In the genomic region with DNA sequence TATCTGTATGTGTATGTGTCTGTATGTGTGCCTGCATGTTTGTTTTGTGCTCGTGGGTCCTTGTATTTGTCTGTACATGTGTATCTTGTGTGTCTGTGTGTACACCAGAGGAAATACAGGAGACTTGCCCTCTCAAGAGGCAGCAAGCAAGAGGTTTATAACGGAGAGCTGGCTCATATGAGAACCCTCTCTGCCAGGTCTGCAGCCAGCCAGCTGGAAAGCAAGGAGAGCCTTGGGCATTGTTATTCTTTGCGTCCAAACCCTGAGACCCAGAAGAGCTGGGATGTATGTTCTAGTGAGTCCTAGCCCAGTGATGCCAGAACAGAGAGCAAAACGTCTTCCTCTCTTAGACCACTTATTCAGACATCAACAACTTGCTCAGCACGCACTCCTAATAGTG, we compare ENCODE assay signal across 26 mouse cellular contexts.
"Had no signal": no experiment of that assay in that cellular context is flagged by ENCODE, and none has a peak within 500 bp of the region (broad histone marks: within the 10 kb centered on the region; RNA-seq: fewer than 3 reads in every experiment).

No protein-coding gene starts in this region.

- H3K4me1 ChIP-seq: heart, embryonic 13.5 days; heart, embryonic 15.5 days; hindbrain, embryonic 15.5 days; kidney, embryonic 15.5 days; limb, embryonic 15.5 days; liver, embryonic 12.5 days had no signal

- H3K9me3 ChIP-seq: heart, embryonic 13.5 days; heart, embryonic 15.5 days; hindbrain, embryonic 13.5 days; hindbrain, embryonic 15.5 days; kidney, embryonic 15.5 days; limb, embryonic 13.5 days; limb, embryonic 15.5 days; liver, embryonic 12.5 days had no signal

- H3K27ac ChIP-seq: heart, adult 2 months; heart, embryonic 13.5 days; heart, embryonic 15.5 days; hindbrain, embryonic 15.5 days; hindbrain, postnatal 0 days; kidney, embryonic 15.5 days; kidney, postnatal 0 days; limb, embryonic 13.5 days; limb, embryonic 15.5 days; liver, embryonic 12.5 days; liver, embryonic 14.5 days had no signal

- ATAC-seq: hindbrain, postnatal 0 days; intestine, embryonic 16.5 days; liver, embryonic 12.5 days had no signal

- H3K9ac ChIP-seq: heart, embryonic 13.5 days; heart, embryonic 15.5 days; hindbrain, embryonic 13.5 days; hindbrain, embryonic 15.5 days; kidney, embryonic 15.5 days; limb, embryonic 13.5 days; limb, embryonic 15.5 days; liver, embryonic 12.5 days; liver, embryonic 14.5 days had no signal

- H3K4me2 ChIP-seq: heart, embryonic 11.5 days; heart, embryonic 13.5 days; heart, embryonic 15.5 days; hindbrain, embryonic 13.5 days; hindbrain, embryonic 15.5 days; kidney, embryonic 15.5 days; limb, embryonic 13.5 days; limb, embryonic 15.5 days; liver, embryonic 12.5 days had no signal

- H3K36me3 ChIP-seq: heart, embryonic 13.5 days; heart, embryonic 15.5 days; hindbrain, embryonic 13.5 days; hindbrain, embryonic 15.5 days; kidney, embryonic 15.5 days; limb, embryonic 13.5 days; limb, embryonic 15.5 days; liver, embryonic 12.5 days had no signal

- DNase-seq: gastrocnemius, postnatal 14 days; gastrocnemius, postnatal 36 days; heart, adult 2 months; heart, postnatal 14 days; heart, postnatal 36 days; kidney, adult 11 months; kidney, adult 2 months; kidney, adult 9 months; kidney, postnatal 14 days; kidney, postnatal 36 days; layer of hippocampus, adult 9-11 months; layer of hippocampus, postnatal 36 days; left cerebral cortex, postnatal 4 days had no signal

- H3K27me3 ChIP-seq: heart, embryonic 13.5 days; heart, embryonic 15.5 days; hindbrain, embryonic 13.5 days; hindbrain, embryonic 15.5 days; kidney, embryonic 15.5 days; limb, embryonic 13.5 days; limb, embryonic 15.5 days; liver, embryonic 12.5 days had no signal

- H3K4me3 ChIP-seq: heart, adult 2 months; heart, embryonic 13.5 days; heart, embryonic 15.5 days; hindbrain, embryonic 13.5 days; hindbrain, embryonic 15.5 days; kidney, embryonic 15.5 days; limb, embryonic 13.5 days; limb, embryonic 15.5 days; liver, embryonic 12.5 days had no signal
